8 mouse cellular contexts compared by ENCODE assay signal in the genomic region with DNA sequence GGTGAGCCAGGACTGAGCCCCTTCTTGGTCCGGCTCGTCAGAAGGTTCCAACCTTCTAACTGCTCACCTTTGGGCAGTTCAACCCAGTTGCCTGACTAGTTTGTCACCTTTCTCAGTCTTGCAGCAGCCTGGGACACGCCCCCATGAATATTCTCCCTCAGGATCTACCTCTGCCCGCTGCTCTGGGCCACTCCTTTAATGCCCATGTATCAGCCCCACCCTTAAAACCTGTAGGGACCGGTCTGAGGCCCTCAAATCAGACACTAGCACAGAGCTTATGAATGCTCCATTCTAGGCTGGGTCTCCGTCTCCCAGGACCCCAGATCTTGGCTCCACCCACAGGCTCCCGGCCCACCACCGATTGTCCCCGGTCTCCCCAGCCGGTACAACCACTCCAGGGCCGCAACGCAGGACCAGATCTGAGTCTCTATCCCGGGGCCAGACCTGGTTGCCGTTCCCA. TPM values are rescaled to one million over a fixed set of nuclear protein-coding genes. Genes with fewer than 3 reads are reported as not detected.
DNase-seq lines count a peak whose midpoint lies in the region; ATAC-seq and TF ChIP-seq lines count a peak whose summit lies in the region.

No protein-coding gene starts in this region.

- H3K4me1 ChIP-seq in forebrain, embryonic 12.5 days = peaks cover 45% of the 10 kb centered on the region
- peaks cover 31% of the 10 kb centered on the region for H3K4me1 ChIP-seq in limb, embryonic 14.5 days (ENCODE audit: control insufficient read depth, insufficient read depth, low read length)
- H3K4me1 ChIP-seq in neural tube, embryonic 14.5 days (ENCODE audit: control insufficient read depth, insufficient read depth, low read length) = peaks cover 38% of the 10 kb centered on the region

- intact Hi-C loops in gastrocnemius, postnatal 36 days (cut with DNase I) = no loop called here

- peak overlapping the region; percentile 66 for H3K4me3 ChIP-seq in forebrain, embryonic 12.5 days (replicated peaks)
- peak overlapping the region; percentile 47 for H3K4me3 ChIP-seq in limb, embryonic 14.5 days (replicated peaks; ENCODE audit: low read length)
- H3K4me3 ChIP-seq in neural tube, embryonic 14.5 days (ENCODE audit: low read depth, low read length) = peak overlapping the region; percentile 62

- H3K27me3 ChIP-seq in forebrain, embryonic 12.5 days = no peaks in the 10 kb centered on the region
- H3K27me3 ChIP-seq in limb, embryonic 14.5 days (ENCODE audit: control insufficient read depth, insufficient read depth, low read length) = no peaks in the 10 kb centered on the region
- no peaks in the 10 kb centered on the region; the same call in 1 of the 2 replicates for H3K27me3 ChIP-seq in neural tube, embryonic 14.5 days (ENCODE audit: control insufficient read depth, insufficient read depth, low read length)

- 11% methylated on average over 14 of the region's 14 CpGs for WGBS in forebrain, embryonic 12.5 days
- WGBS in limb, embryonic 14.5 days = 10% methylated on average over 14 of the region's 14 CpGs
- WGBS in neural tube, embryonic 14.5 days = 11% methylated on average over 14 of the region's 14 CpGs

- H3K9me3 ChIP-seq in forebrain, embryonic 12.5 days = no peaks in the 10 kb centered on the region
- no peaks in the 10 kb centered on the region for H3K9me3 ChIP-seq in limb, embryonic 14.5 days (ENCODE audit: control insufficient read depth, low read length)
- H3K9me3 ChIP-seq in neural tube, embryonic 14.5 days (ENCODE audit: control insufficient read depth, low read length) = no peaks in the 10 kb centered on the region

- DNase-seq in urinary bladder, postnatal 14 days (ENCODE audit: low spot score) = peak; percentile 79
- no peak for DNase-seq in urinary bladder, postnatal 25 days (ENCODE audit: low spot score)
- no peak for DNase-seq in limb, embryonic 14.5 days (ENCODE audit: low spot score)
- DNase-seq in gastrocnemius, postnatal 36 days = no peak
- no peak for DNase-seq in right cerebral cortex, postnatal 25 days

- peak overlapping the region; percentile 66 for H3K27ac ChIP-seq in forebrain, embryonic 12.5 days
- no peak overlapping the region for H3K27ac ChIP-seq in limb, embryonic 14.5 days (replicated peaks; ENCODE audit: low read depth, low read length)
- peak overlapping the region; percentile 55; the same call in 1 of the 2 replicates for H3K27ac ChIP-seq in neural tube, embryonic 14.5 days (ENCODE audit: low read depth, low read length)

- peak; percentile 42; the same call in 1 of the 2 replicates for ATAC-seq in forebrain, embryonic 12.5 days (ENCODE audit: low FRiP score)
- ATAC-seq in limb, embryonic 14.5 days (ENCODE audit: low FRiP score, low read depth) = peak; percentile 17
- ATAC-seq in neural tube, embryonic 14.5 days (ENCODE audit: low read depth) = peak; percentile 33
- ATAC-seq in inflammation-experienced regulatory T-cells, adult 6 months = no peak

- H3K36me3 ChIP-seq in forebrain, embryonic 12.5 days (replicated peaks) = peaks cover 46% of the 10 kb centered on the region
- peaks cover 49% of the 10 kb centered on the region for H3K36me3 ChIP-seq in limb, embryonic 14.5 days (ENCODE audit: control insufficient read depth, insufficient read depth, low read length)
- peaks cover 32% of the 10 kb centered on the region for H3K36me3 ChIP-seq in neural tube, embryonic 14.5 days (ENCODE audit: control insufficient read depth, insufficient read depth, low read length)

- peak overlapping the region; percentile 93 for H3K4me2 ChIP-seq in forebrain, embryonic 12.5 days
- H3K4me2 ChIP-seq in limb, embryonic 14.5 days (replicated peaks; ENCODE audit: low read depth, low read length, severe bottlenecking) = peak overlapping the region; percentile 88
- H3K4me2 ChIP-seq in neural tube, embryonic 14.5 days (ENCODE audit: low read depth, low read length) = peak overlapping the region; percentile 92

- peak overlapping the region; percentile 76 for H3K9ac ChIP-seq in forebrain, embryonic 12.5 days
- H3K9ac ChIP-seq in limb, embryonic 14.5 days (ENCODE audit: low read depth, low read length, severe bottlenecking) = peak overlapping the region; percentile 49
- H3K9ac ChIP-seq in neural tube, embryonic 14.5 days (replicated peaks; ENCODE audit: low read depth, low read length) = peak overlapping the region; percentile 69

- TF ChIP-seq POLR2A in limb, embryonic 14.5 days (IDR thresholded peaks at IDR 0.05; ENCODE audit: borderline replicate concordance, extremely low read depth, insufficient read depth, insufficient read length) = no peak

RNA-seq across cellular contexts. Expression of a gene that starts 0.6 kb away (rescaled TPM):
- polyA plus RNA-seq in forebrain, embryonic 12.5 days (2016; fragmentation: Nextera tagmentation; extraction: Ambion mirVana) = 707 and 745 TPM in 2 replicates
- 1,056 and 1,196 TPM in 2 replicates for polyA plus RNA-seq in limb, embryonic 14.5 days (2012; rRNA removed)
- 1,210 and 1,246 TPM in 2 replicates for polyA plus RNA-seq in limb, embryonic 14.5 days (2014; fragmentation: Nextera tagmentation; extraction: Ambion mirVana)
- 603 and 609 TPM in 2 replicates for polyA plus RNA-seq in neural tube, embryonic 14.5 days (2014; fragmentation: Nextera tagmentation; extraction: Ambion mirVana)
- total RNA-seq in gastrocnemius, postnatal 36 days (2021) = 100 to 1,000 TPM; 396 to 453 TPM
- polyA plus RNA-seq in inflammation-experienced regulatory T-cells, adult 6 months (2017; shearing (Covaris generic)) = 1,000 to 10,000 TPM; 1,609 to 2,946 (median 2,383) TPM

RNA-seq across cellular contexts. Expression of a gene that starts 3.1 kb away (rescaled TPM):
- polyA plus RNA-seq in forebrain, embryonic 12.5 days (2016; fragmentation: Nextera tagmentation; extraction: Ambion mirVana) = 26.5 and 30.1 TPM in 2 replicates
- 36.9 and 48.5 TPM in 2 replicates for polyA plus RNA-seq in limb, embryonic 14.5 days (2012; rRNA removed)
- 27.5 and 29.2 TPM in 2 replicates for polyA plus RNA-seq in limb, embryonic 14.5 days (2014; fragmentation: Nextera tagmentation; extraction: Ambion mirVana)
- 15.6 and 19.1 TPM in 2 replicates for polyA plus RNA-seq in neural tube, embryonic 14.5 days (2014; fragmentation: Nextera tagmentation; extraction: Ambion mirVana)
- 10 to 100 TPM; 12.2 to 12.7 TPM for total RNA-seq in gastrocnemius, postnatal 36 days (2021)
- polyA plus RNA-seq in inflammation-experienced regulatory T-cells, adult 6 months (2017; shearing (Covaris generic)) = 10 to 100 TPM; 12.1 to 17.3 (median 15.5) TPM

RNA-seq across cellular contexts. Expression of a gene that starts 6.4 kb away (rescaled TPM):
- polyA plus RNA-seq in forebrain, embryonic 12.5 days (2016; fragmentation: Nextera tagmentation; extraction: Ambion mirVana) = 1.1 and 1.5 TPM in 2 replicates
- polyA plus RNA-seq in limb, embryonic 14.5 days (2012; rRNA removed) = 0.92 and 0.95 TPM in 2 replicates
- polyA plus RNA-seq in limb, embryonic 14.5 days (2014; fragmentation: Nextera tagmentation; extraction: Ambion mirVana) = 0.30 and 0.48 TPM in 2 replicates
- polyA plus RNA-seq in neural tube, embryonic 14.5 days (2014; fragmentation: Nextera tagmentation; extraction: Ambion mirVana) = 0.17 and 0.24 TPM in 2 replicates
- under 1 TPM in 1 of 2 experiments, not detected in 1; 0.10 TPM for total RNA-seq in gastrocnemius, postnatal 36 days (2021)
- polyA plus RNA-seq in inflammation-experienced regulatory T-cells, adult 6 months (2017; shearing (Covaris generic)) = under 1 TPM in 2 of 3 experiments, not detected in 1; 0.63 to 0.80 TPM

RNA-seq across cellular contexts. Expression of a gene that starts 9.8 kb away (rescaled TPM):
- 3.8 and 3.9 TPM in 2 replicates for polyA plus RNA-seq in forebrain, embryonic 12.5 days (2016; fragmentation: Nextera tagmentation; extraction: Ambion mirVana)
- 15.1 and 16.8 TPM in 2 replicates for polyA plus RNA-seq in limb, embryonic 14.5 days (2012; rRNA removed)
- 7.0 and 8.9 TPM in 2 replicates for polyA plus RNA-seq in limb, embryonic 14.5 days (2014; fragmentation: Nextera tagmentation; extraction: Ambion mirVana)
- polyA plus RNA-seq in neural tube, embryonic 14.5 days (2014; fragmentation: Nextera tagmentation; extraction: Ambion mirVana) = 2.5 and 2.6 TPM in 2 replicates
- 100 to 1,000 TPM in 1 of 2 experiments, 10 to 100 TPM in 1; 52.8 to 118 TPM for total RNA-seq in gastrocnemius, postnatal 36 days (2021)
- polyA plus RNA-seq in inflammation-experienced regulatory T-cells, adult 6 months (2017; shearing (Covaris generic)) = 1 to 10 TPM; 3.1 to 8.6 (median 6.5) TPM

RNA-seq across cellular contexts. Expression of a gene that starts 11.0 kb away (rescaled TPM):
- not detected in 2 replicates for polyA plus RNA-seq in forebrain, embryonic 12.5 days (2016; fragmentation: Nextera tagmentation; extraction: Ambion mirVana)
- not detected in 2 replicates for polyA plus RNA-seq in limb, embryonic 14.5 days (2012; rRNA removed)
- not detected in 2 replicates for polyA plus RNA-seq in limb, embryonic 14.5 days (2014; fragmentation: Nextera tagmentation; extraction: Ambion mirVana)
- not detected in 2 replicates for polyA plus RNA-seq in neural tube, embryonic 14.5 days (2014; fragmentation: Nextera tagmentation; extraction: Ambion mirVana)
- not detected for total RNA-seq in gastrocnemius, postnatal 36 days (2021)
- not detected for polyA plus RNA-seq in inflammation-experienced regulatory T-cells, adult 6 months (2017; shearing (Covaris generic))
